Mouse (Mus musculus): ENCODE measurements around the gene Cacna1f.

DNA sequence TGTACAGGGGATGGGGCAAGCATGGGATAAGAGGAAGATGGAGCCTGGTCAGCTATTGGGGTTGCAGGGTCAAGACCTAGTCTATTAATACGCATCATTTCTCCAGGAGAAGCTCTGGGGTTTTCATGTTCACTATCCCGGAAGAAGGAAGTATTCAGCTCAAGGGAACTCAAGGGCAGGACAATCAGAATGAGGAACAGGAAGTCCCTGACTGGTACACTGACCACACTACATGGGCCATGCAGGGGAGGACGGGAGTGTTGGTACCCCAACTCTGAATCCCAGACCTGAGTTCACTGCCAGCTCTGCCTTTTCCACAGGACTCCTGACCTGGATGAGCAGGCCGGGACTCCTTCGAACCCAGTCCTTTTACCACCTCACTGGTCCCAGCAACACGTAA, 25.7 kb downstream of the Cacna1f start:
- no peak for TF ChIP-seq POLR2A (IDR thresholded peaks at IDR 0.05; ENCODE audit: low read depth, low read length)
- TF ChIP-seq CTCF (IDR thresholded peaks at IDR 0.05; ENCODE audit: extremely low read depth, insufficient read length, insufficient replicate concordance, low read depth, low read length), result no peak

Measured in small intestine, adult 2 months (tissue).